Mouse (Mus musculus) frontal cortex, postnatal 25 days (tissue): Measurements from ENCODE around the gene Bpifb4.

Experiments used
- DNase-seq, 2 experiments: peaks; one replicate each; pipeline ENCODE4 v3.0.0; 2022; ENCODE audit warnings: low spot score in 2 of 2

The Bpifb4 gene

GRCm38 (mm10) chr2:154005094-154005493 lies 67.1 kb downstream of the Bpifb4 start:
- no peak for DNase-seq

DNA sequence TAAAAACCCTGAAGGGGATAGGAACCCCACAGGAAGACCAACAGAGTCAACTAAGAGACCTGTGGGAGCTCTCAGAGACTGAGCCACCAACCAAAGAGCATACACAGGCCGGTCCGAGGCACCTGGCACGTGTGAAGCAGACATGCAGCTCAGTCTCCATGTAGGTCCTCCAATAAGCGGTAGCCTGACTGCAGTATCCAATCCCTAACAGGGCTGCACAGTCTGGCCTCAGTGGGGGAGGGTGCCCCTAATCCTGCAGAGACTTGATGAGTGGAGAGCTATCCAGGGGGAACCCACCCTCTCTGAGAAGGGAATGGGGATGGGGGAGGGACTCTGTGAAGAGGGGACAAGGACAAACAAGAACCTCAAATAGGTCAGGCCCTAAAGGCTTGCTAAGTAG lies 67.7 kb downstream of the Bpifb4 start:
- DNase-seq = no peak

GRCm38 (mm10) chr2:154006331-154006730 lies 68.3 kb downstream of the Bpifb4 start:
- no peak for DNase-seq

- DNase-seq = no peak
These were observed 69.4 kb downstream of the Bpifb4 start for GRCm38 (mm10) chr2:154007381-154007780.

GRCm38 (mm10) chr2:154007965-154008364 lies 70.0 kb downstream of the Bpifb4 start, which contains the start of gene Bpifa2:
TSS of gene Bpifa2 (plus strand) at chr2:154008265.
- DNase-seq = no peak
